Mouse (Mus musculus): ENCODE results near the gene Zbtb42.

- TF ChIP-seq GATA1 (IDR thresholded peaks at IDR 0.05; ENCODE audit: borderline replicate concordance, low read length), result no peak
- no peak for TF ChIP-seq FLI1 (IDR thresholded peaks at IDR 0.05; ENCODE audit: low read length)
Observed at GRCm38 (mm10) chr12:112730808-112731207, 52.2 kb downstream of the Zbtb42 start.

All from megakaryocyte, embryonic 14.5 days (primary cell).